Mouse (Mus musculus) liver (tissue): ENCODE data around the gene Hsd3b7.
"Not testable (repeated sequence)": the region's sequence is repeated elsewhere in the genome, so short reads cannot be mapped to it uniquely, and the experiment has no call there.

ENCODE experiments used
- DNase-seq: peaks from one replicate; pipeline ENCODE4 v3.0.0-alpha.2; 2020; ENCODE audit warnings: mixed read lengths

Hsd3b7 gene

GRCm38 (mm10) chr7:127800435-127801009 is at the start of gene Hsd3b7:
Gene Hsd3b7, plus strand, starts transcription at chr7:127800604.
- DNase-seq: peak; percentile 88

- no peak for DNase-seq
These were observed 48.8 kb upstream of the Hsd3b7 start for GRCm38 (mm10) chr7:127751619-127752018.

- DNase-seq: no peak
These were observed 48.3 kb upstream of the Hsd3b7 start for GRCm38 (mm10) chr7:127752069-127752468.

DNA sequence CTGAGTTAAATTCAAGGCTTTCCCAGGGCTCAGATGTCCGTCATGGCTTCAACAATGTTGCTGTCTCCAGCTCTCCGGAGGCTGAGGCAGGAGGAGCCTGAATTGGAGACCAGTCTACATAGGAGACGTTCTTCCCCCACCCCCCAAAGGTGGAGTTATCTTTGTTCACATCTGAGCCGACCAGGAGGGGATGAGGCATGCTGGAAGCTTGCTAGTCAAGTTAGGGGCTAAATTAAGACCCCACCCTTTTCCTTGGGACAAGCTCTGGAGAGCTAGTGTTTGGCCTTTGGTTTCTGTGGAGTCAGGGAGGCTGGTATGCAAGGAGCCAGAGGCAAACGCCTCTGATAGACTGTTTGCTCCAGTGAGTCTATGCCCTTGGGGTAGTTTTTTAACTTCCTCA is 47.2 kb upstream of the Hsd3b7 start:
- no peak for DNase-seq

DNA sequence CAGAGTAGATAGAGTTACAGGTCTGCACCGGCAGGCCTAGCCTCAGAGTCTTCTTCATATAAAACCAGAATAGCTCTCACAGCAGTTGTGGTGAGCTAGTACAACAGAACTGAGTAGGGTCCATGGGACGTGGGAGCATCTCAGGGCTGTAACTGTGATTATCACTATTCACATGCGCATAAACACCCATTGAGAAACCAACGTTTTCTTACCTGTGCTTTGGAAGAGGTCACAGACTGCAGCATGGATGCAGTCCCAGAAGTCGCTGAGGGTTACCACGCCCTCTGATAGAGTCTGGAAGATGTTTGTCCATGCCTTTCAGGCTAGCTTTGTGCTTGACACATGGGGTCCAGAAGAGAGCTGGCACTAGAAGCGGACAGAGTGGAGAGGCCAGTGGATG is 46.7 kb upstream of the Hsd3b7 start:
- DNase-seq: no peak

- no peak for DNase-seq
These were observed 40.7 kb upstream of the Hsd3b7 start for GRCm38 (mm10) chr7:127759716-127760115.

DNA sequence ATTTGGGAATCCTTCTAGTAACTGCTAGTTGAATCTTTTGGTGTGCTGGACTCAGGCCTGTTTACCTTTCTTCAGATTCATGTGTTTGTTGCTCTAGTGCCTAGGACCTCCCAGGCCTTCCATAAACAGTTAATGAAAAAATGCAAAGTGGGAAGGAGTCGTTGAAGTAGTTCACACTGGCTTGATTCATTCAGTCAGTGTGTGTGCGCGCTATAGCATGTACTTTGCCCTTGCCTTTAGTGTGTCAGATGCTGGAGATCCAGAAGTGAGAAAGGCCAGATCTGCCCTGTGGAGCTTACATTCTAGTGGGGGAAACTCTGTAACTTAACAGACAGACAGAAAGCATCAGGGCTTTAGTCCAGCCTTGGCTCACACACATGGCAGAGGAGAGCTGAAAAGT is 39.9 kb upstream of the Hsd3b7 start:
- no peak for DNase-seq

GRCm38 (mm10) chr7:127761026-127761425 is 39.4 kb upstream of the Hsd3b7 start:
- DNase-seq: peak; percentile 77

DNA sequence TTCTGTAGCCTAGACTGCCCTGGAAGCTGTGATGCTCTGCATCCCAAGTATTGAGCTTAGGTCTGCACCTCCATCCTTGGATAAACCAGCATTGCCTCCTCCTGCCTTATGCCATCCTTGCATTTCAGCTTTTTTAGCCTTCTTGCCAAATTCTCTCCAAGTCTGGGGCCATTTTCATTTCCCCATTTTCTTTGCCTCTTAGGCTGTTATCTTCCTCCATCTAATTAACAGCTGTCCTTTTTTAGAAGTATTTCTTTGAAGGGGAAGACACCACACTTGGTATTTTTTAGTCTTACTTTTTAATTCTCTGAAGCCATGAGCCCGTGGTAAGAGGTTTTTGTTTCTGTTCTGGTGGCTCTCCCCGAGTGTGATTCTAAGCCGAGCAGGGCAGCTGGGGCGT is 36.8 kb upstream of the Hsd3b7 start:
- no peak for DNase-seq

GRCm38 (mm10) chr7:127765756-127766155 is 34.6 kb upstream of the Hsd3b7 start:
- DNase-seq: no peak

DNA sequence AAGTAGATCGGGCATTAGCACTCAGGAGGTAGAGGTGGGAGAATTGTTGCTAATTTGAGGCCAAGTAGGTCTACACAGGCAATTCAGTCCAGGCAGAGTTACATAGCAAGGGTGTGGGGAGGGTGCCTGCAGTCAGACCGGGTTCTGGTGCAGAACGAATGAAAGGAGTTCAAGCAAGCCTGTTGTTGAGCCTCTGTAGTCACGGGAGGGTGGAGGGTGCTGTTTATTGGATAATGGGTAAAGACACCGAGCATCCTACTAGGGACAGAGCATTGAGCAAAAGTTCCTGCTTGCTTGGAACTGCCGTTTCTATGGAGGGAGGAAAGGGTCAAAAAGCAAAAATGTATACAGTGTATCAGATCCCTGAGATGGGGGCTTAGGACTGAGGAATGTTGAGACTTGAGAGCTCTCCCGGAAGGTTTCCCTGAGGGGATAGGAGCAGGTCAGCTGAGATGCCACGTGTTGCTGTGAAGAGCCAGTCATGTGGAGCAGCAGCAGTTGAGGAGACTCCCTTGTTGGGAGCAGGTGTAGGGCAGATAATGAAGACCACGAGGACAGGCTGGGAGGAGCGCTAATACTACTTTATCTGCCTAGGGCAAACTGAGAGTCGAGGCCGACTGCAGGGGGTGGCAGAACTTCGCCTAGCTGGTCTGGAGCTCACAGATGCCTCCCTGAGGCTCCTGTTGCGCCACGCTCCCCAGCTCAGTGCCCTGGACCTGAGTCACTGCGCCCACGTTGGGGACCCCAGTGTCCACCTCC is 33.4 kb upstream of the Hsd3b7 start:
- DNase-seq: peak; percentile 91

DNA sequence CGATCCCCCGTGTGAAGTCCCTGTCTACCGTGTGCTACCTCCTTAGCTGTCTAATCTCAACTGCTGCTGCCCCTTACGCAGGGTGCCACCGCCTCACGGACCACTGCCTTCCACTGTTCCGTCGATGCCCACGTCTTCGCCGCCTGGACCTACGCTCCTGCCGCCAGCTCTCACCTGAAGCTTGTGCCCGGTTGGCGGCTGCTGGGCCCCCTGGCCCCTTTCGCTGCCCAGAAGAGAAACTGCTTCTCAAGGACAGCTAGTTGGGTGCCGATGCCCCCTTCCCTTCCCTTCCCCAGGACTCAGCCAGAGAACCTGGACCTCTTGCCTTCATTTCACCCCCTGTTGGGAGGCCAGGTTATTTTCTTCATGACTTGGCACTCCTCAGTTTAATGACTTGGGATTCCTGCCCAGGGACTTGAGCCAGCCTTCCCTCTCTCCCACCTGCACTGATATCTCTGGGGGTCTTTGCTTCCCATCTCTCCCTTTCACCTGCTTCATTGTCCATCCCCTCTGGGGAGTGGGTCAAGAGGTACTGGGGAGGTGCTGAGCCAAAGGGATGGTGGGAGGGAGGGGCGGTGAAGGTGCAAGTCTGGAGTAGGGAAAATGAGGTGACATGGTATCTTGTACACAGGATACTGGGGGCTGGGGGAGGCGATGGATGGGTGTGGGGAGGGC is 32.6 kb upstream of the Hsd3b7 start:
- DNase-seq: no peak

- peak; percentile 66 for DNase-seq
These were observed 31.9 kb upstream of the Hsd3b7 start for GRCm38 (mm10) chr7:127768346-127768996.

- peak; percentile 77 for DNase-seq
These were observed 31.3 kb upstream of the Hsd3b7 start for GRCm38 (mm10) chr7:127768997-127769593.

DNA sequence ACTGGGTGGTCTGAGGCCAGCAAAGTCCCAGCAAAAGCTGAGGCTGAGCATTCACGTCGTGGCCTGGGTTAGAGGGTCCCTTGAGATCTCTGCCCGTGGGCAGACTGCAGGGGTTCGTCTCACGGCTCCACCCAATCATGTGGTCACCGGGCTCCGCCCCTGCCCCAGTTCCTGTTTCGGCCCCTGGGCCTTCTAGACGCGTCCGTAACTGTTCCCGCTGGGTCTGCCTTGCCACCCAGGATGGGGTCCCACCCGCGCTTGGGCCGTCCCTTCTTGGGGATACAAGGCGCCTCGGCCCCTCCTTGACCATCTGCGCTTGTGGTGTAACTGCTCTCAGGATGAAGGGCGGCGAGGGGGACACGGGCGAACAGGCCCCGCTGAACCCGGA is 30.8 kb upstream of the Hsd3b7 start, which contains the start of gene Orai3:
TSS of gene Orai3 (plus strand) at position 165 of the 388 bp plus-strand sequence.
- peak; percentile 86 for DNase-seq

- peak; percentile 37 for DNase-seq
These were observed 30.1 kb upstream of the Hsd3b7 start for GRCm38 (mm10) chr7:127770039-127770905.

GRCm38 (mm10) chr7:127771262-127771661 is 29.1 kb upstream of the Hsd3b7 start:
- DNase-seq: no peak

- no peak for DNase-seq
These were observed 28.3 kb upstream of the Hsd3b7 start for GRCm38 (mm10) chr7:127772080-127772479.

GRCm38 (mm10) chr7:127772557-127772956 is 27.8 kb upstream of the Hsd3b7 start:
- DNase-seq: no peak

DNA sequence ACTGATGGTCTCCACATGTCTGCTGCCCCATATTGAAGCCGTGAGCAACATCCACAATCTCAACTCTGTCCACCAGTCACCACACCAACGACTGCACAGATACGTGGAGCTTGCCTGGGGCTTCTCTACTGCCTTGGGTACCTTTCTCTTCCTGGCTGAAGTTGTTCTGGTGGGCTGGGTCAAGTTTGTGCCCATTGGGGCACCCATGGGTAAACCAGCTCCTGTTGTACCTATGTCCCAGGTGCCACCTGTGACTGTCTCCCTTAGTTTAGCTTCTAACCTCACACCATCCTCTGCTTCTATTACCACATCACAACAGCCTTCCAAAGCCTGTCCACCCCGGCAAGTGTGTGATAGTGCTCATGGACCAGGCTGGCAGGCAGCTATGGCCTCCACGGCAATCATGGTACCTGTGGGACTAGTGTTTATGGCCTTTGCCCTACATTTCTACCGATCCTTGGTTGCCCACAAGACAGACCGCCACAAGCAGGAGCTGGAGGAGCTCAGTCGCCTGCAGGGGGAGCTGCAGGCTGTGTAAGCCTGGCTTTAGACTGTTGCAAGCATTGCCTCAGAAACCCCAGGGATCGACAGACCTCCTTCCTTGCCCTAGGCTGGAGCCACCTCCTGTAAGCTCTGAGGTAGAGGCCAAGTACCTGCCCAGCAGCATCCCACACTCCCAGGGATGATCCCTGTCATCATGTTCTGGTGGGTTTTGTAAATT is 26.6 kb upstream of the Hsd3b7 start:
- peak; percentile 84 for DNase-seq

DNA sequence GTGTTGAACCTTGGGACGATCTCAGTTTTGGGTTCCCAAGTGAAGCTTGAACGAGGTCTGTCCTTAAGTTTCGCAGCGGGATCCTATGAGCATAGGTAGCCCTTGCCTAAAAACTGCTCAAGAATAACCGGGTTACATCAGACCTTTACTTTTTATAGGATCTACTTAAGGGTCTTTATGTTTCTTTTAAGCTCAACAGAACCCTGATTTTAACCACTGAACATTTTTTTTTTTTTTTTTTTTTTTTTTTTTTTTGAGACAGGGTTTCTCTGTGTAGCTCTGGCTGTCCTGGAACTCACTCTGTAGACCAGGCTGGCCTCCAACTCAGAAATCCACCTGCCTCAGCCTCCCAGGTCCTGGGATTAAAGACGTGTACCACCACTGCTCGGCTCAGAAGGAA is 24.6 kb upstream of the Hsd3b7 start:
- not testable (repeated sequence) for DNase-seq
